In genomic region chr11:119738990-119739846, GRCm38 (mm10) we compare ENCODE assay signal across 14 mouse cellular contexts.
A peak's percentile ranks its signal among the peaks of the same experiment; 100 is the strongest.
DNase-seq lines count a peak whose midpoint lies in the region; ATAC-seq lines count a peak whose summit lies in the region.
"Had no signal": no experiment of that assay in that cellular context is flagged by ENCODE, and none has a peak within 500 bp of the region (broad histone marks: within the 10 kb centered on the region; RNA-seq: fewer than 3 reads in every experiment).

No protein-coding gene starts in this region.

- peak; percentile 31 for DNase-seq in R1 (ENCODE audit: low read depth, low spot score)
- DNase-seq in brain, embryonic 18.5 days (ENCODE audit: low read depth, low spot score): peak; percentile 26
- DNase-seq in midbrain, embryonic 11.5 days (ENCODE audit: low spot score, missing footprints): peak; percentile 39
- no peak for DNase-seq in spleen, adult 18-20 months
- DNase-seq in thymus, postnatal 4 days: no peak
- no peak for DNase-seq in kidney, adult 11 months
- DNase-seq: adrenal gland, postnatal 36 days; kidney, adult 8-10 months; lung, postnatal 36 days had no signal

- no peaks in the 10 kb centered on the region for H3K9me3 ChIP-seq in hindbrain, embryonic 16.5 days (ENCODE audit: control insufficient read depth, low read length)
- no peaks in the 10 kb centered on the region for H3K9me3 ChIP-seq in midbrain, embryonic 11.5 days (ENCODE audit: control insufficient read depth, low read length)
- H3K9me3 ChIP-seq: G1E; limb, embryonic 15.5 days; neural tube, embryonic 12.5 days had no signal

- 49% methylated on average over 7 of the region's 7 CpGs for WGBS in hindbrain, embryonic 16.5 days
- WGBS in midbrain, embryonic 11.5 days: 71% methylated on average over 7 of the region's 7 CpGs

- no peak overlapping the region for H3K4me3 ChIP-seq in hindbrain, embryonic 16.5 days (ENCODE audit: low read length)
- no peak overlapping the region for H3K4me3 ChIP-seq in midbrain, embryonic 11.5 days (ENCODE audit: low read depth, low read length)
- H3K4me3 ChIP-seq: limb, embryonic 15.5 days; neural tube, embryonic 12.5 days had no signal

- peak; percentile 55; the same call in 1 of the 2 replicates for ATAC-seq in hindbrain, embryonic 16.5 days
- ATAC-seq in midbrain, embryonic 11.5 days (ENCODE audit: low FRiP score): no peak
- no peak for ATAC-seq in inflammation-experienced regulatory T-cells, adult 6 months

- no peak overlapping the region; the same call in 1 of the 2 replicates for H3K27ac ChIP-seq in hindbrain, embryonic 16.5 days (ENCODE audit: low read depth, low read length)
- no peak overlapping the region for H3K27ac ChIP-seq in midbrain, embryonic 11.5 days (ENCODE audit: low read depth, low read length)
- H3K27ac ChIP-seq: limb, embryonic 15.5 days; neural tube, embryonic 12.5 days had no signal

- H3K36me3 ChIP-seq in hindbrain, embryonic 16.5 days (ENCODE audit: control insufficient read depth, insufficient read depth, low read length): no peaks in the 10 kb centered on the region
- no peaks in the 10 kb centered on the region for H3K36me3 ChIP-seq in midbrain, embryonic 11.5 days (ENCODE audit: control insufficient read depth, insufficient read depth, low read length)
- H3K36me3 ChIP-seq: limb, embryonic 15.5 days; neural tube, embryonic 12.5 days had no signal

- H3K4me1 ChIP-seq in hindbrain, embryonic 16.5 days (ENCODE audit: control insufficient read depth, insufficient read depth, low read depth, low read length): peaks cover 12% of the 10 kb centered on the region
- H3K4me1 ChIP-seq in midbrain, embryonic 11.5 days (ENCODE audit: control insufficient read depth, insufficient read depth, low read length): no peaks in the 10 kb centered on the region

- no peak overlapping the region for H3K9ac ChIP-seq in hindbrain, embryonic 16.5 days (ENCODE audit: low read depth, low read length)
- H3K9ac ChIP-seq in midbrain, embryonic 11.5 days (ENCODE audit: low read length): no peak overlapping the region
- H3K9ac ChIP-seq: limb, embryonic 15.5 days; neural tube, embryonic 12.5 days had no signal

- H3K4me2 ChIP-seq in hindbrain, embryonic 16.5 days (ENCODE audit: low read length): no peak overlapping the region
- H3K4me2 ChIP-seq in midbrain, embryonic 11.5 days: no peak overlapping the region
- H3K4me2 ChIP-seq: limb, embryonic 15.5 days; neural tube, embryonic 12.5 days had no signal

- no peaks in the 10 kb centered on the region for H3K27me3 ChIP-seq in hindbrain, embryonic 16.5 days (replicated peaks; ENCODE audit: control insufficient read depth, insufficient read depth, low read length)
- no peaks in the 10 kb centered on the region for H3K27me3 ChIP-seq in midbrain, embryonic 11.5 days (ENCODE audit: control insufficient read depth, insufficient read depth, low read length)
- H3K27me3 ChIP-seq: limb, embryonic 15.5 days; neural tube, embryonic 12.5 days had no signal

Comparison
In these comparisons a context has a peak if more than half of its experiments do, and no peak if none do; other contexts are left out.
1. DNase-seq: peak in R1 (single experiment), brain, embryonic 18.5 days (single experiment) and midbrain, embryonic 11.5 days (single experiment); none in spleen, adult 18-20 months (0 of 2), thymus, postnatal 4 days (single experiment) and kidney, adult 11 months (single experiment).